Mouse (Mus musculus) ovary, postnatal 14 days (tissue): Measurements from ENCODE around the gene Plk2.

Source experiments
- DNase-seq: peaks from one replicate; pipeline ENCODE4 v3.0.0; 2022; ENCODE audit warnings: low spot score

The Plk2 gene

GRCm38 (mm10) chr13:110406152-110406551 is 11.3 kb downstream of the Plk2 start:
- no peak for DNase-seq

DNA sequence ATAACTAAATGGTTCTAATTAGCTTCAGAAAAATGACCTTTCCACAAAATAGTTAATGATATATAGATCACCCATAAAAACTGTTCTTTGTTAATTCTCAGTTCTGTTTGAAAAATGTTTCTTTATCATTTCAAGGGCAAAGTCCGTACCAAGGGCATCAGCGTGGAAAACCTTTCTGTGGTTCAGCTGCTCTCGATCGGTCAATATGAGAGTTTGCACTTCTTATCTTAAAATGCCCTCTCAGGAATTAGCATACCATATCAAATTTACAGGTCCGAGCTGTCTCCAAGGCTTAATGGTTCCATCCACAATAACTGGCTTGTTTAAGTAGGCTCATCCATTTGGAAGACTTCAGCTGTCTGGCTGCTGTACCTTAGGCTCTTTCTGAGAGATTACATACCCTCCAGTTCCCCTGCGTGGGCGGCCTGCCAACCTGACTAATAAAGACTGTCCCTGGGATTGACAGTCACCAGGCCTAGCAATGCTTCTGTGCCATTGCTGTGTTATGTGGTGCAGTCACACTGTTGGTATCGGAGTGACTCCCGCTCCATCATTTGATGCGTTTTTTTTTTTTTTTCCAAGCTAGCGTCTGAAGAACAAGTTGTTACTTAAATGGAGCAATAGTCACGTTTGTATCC is 17.8 kb downstream of the Plk2 start:
- no peak for DNase-seq

DNA sequence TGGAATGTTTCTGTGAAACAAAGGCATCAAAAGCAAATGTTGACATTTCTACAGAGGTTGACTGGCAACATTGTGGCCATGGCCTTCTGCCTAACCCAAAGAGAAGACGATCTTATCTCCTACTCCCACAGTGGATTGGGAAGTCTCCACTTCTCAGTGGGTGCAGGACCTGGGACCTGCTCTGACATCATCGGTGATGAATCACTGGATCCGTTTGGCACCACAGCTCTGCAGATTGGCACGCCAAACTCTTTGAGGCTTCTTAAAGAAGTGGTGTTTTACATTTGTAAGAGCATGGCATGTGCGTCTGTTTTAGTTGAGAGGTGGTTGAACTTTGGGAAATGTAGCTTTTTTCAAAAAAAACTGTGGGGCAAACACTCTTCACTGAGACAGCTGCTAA is 23.8 kb downstream of the Plk2 start:
- DNase-seq = no peak

GRCm38 (mm10) chr13:110419640-110420039 is 24.8 kb downstream of the Plk2 start:
- no peak for DNase-seq

GRCm38 (mm10) chr13:110422434-110422833 is 27.6 kb downstream of the Plk2 start:
- no peak for DNase-seq

GRCm38 (mm10) chr13:110425512-110426222 is 30.8 kb downstream of the Plk2 start:
- no peak for DNase-seq

- DNase-seq = no peak
Observed at GRCm38 (mm10) chr13:110431388-110431787, 36.5 kb downstream of the Plk2 start.

GRCm38 (mm10) chr13:110432062-110432566 is 37.3 kb downstream of the Plk2 start:
- no peak for DNase-seq

GRCm38 (mm10) chr13:110432613-110433012 is 37.8 kb downstream of the Plk2 start:
- no peak for DNase-seq

DNA sequence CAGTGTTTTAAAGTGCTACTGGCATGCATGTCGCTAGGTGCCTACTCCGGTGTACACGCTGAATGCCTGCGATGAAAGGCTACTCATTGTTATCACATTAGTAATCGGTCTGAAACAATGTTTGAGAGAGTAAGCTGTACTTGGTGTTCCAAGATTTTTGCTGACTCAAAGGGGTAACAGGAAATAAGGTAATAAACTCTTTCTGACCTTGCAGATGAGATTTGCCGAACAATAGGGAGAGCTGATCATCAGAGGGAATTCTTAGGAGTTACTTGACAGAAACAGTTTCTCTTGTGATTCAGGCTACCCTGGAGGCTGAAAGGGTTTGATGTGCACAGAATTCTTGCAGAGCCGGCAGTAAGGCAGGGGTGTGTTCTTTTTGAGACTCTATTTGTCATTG is 41.8 kb downstream of the Plk2 start:
- DNase-seq = no peak

- no peak for DNase-seq
Observed at GRCm38 (mm10) chr13:110438624-110439023, 43.8 kb downstream of the Plk2 start.

GRCm38 (mm10) chr13:110444335-110444734 is 49.5 kb downstream of the Plk2 start:
- DNase-seq = no peak

- no peak for DNase-seq
Observed at GRCm38 (mm10) chr13:110444894-110445293, 50.0 kb downstream of the Plk2 start.

DNA sequence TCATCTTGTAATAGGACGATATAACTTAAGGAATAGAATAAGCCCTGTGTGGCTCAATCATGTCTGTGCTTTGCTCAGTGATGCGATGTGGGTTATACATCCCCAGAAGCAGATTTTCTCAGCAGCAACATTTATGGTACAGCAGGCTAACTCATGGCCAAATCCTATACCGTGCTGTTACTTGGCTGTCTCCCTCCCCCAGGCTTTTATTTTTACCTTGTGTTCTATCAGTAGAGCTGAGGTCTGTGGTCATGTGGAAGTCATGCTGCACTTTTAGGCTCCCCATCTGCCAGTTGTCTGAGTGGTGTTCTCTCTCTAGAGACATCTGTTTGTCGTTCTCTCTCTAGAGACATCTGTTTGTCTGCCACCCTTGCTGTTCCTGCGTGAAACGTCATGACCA is 51.6 kb downstream of the Plk2 start:
- DNase-seq = no peak

GRCm38 (mm10) chr13:110450056-110450455 is 55.2 kb downstream of the Plk2 start:
- DNase-seq = no peak
